Mouse (Mus musculus): ENCODE measurements around the gene Dand5.

GRCm38 (mm10) chr8:84785756-84786677 lies 36.6 kb downstream of the Dand5 start:
- no peak for TF ChIP-seq CTCF (IDR thresholded peaks at IDR 0.05; ENCODE audit: extremely low read depth, insufficient read depth, insufficient read length, insufficient replicate concordance)
- no peak for TF ChIP-seq POLR2A (IDR thresholded peaks at IDR 0.05; ENCODE audit: low read depth, low read length)

All from spleen, adult 2 months (tissue).